Mouse (Mus musculus): ENCODE data around the gene Neu3. TPM values are rescaled to one million over a fixed set of nuclear protein-coding genes. Genes with fewer than 3 reads are reported as not detected.

Gene Neu3
- polyA plus RNA-seq, 1 experiment = 0.52 TPM

DNA sequence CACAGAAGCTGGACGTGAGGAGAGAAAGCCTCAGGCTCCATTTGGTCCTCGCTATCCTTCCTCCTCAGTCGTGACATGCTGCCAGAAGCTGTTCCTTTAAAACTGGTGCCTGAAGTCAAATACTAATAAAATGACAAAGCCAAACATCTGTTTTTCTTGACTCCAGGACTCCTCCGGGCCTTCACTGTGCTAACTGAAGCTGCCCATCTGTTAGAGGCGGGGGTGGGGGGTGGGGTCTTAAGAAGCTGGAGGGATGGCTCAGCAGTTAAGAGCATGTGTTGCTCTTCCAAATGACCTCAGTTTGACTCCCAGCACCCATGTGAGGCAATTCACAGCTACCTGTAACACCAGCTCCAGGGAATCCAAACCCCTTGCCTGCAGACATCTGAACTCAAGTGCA is 39.7 kb downstream of the Neu3 start:
- no peak overlapping the region for H3K27ac ChIP-seq (replicated peaks; ENCODE audit: low read depth, low read length)
- no peak overlapping the region for H3K4me3 ChIP-seq (ENCODE audit: insufficient read depth, low read depth, low read length)
- no peaks in the 10 kb centered on the region for H3K4me1 ChIP-seq (ENCODE audit: control insufficient read depth, insufficient read depth, insufficient read length, low read length)

DNA sequence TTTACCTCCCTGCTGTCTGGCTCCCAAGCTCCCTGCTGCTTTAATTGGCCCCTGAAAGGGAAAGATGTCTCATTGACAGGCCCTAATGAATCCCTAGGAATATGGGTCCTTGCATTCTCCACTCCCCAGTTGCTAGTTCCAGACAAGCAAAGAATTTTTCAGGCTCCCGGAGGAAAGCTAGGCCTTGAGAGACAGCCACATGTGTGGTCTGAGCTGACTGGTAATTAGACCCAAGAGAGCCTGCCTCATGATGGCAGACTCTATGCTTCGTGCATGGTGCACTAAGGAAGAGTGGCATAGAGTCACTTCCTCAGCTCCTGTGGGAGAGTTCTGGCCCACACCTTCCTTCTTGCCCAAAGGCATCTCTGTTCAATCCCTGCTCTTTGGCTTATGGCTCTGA is 40.3 kb downstream of the Neu3 start:
- Histone ChIP-seq H3K4me1 (ENCODE audit: control insufficient read depth, insufficient read depth, insufficient read length, low read length) (no peaks in the 10 kb centered on the region), H3K4me3 (ENCODE audit: insufficient read depth, low read depth, low read length) (no peak overlapping the region), H3K27ac (replicated peaks; ENCODE audit: low read depth, low read length) (no peak overlapping the region)

DNA sequence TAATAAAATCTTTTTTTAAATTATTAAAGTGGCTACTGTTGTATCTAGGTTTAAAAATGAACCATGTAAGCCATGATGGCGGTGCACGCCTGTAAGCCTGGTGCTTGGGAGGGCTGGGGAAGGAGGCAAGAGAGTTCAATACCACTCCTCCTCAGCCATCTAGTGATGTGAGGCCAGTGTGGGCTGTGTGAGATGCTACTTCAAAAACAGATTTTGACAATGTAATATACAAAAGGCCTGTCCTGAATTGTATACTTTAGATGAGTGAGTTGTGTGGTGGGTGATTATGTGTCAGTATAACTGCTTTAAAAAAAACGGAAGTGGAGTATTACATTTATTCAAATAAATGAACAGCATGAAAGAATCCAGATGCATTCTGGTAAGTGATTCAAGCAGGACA is 41.4 kb downstream of the Neu3 start:
- no peak overlapping the region for H3K27ac ChIP-seq (replicated peaks; ENCODE audit: low read depth, low read length)
- no peak overlapping the region for H3K4me3 ChIP-seq (ENCODE audit: insufficient read depth, low read depth, low read length)
- no peaks in the 10 kb centered on the region for H3K4me1 ChIP-seq (ENCODE audit: control insufficient read depth, insufficient read depth, insufficient read length, low read length)

DNA sequence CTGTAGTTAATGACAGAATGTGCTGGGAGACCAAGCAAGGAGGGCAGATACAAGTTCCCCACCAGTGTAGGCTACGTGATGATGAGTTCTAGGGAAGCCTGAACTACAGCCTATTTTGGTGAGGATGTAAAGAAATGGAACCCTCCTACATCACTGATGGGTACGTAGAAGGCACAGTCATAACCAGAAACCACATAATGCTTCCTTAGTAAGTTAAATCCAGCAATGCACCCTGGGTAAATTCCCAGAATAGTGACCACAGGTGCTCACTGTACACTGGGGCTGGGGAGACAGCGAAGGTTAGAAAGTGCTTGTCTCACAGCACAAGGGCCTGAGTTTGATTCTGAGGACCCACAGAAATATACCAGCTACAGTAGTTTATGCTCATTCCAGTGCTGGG is 42.7 kb downstream of the Neu3 start:
- Histone ChIP-seq H3K27ac (replicated peaks; ENCODE audit: low read depth, low read length) (no peak overlapping the region), H3K4me3 (ENCODE audit: insufficient read depth, low read depth, low read length) (no peak overlapping the region), H3K4me1 (ENCODE audit: control insufficient read depth, insufficient read depth, insufficient read length, low read length) (no peaks in the 10 kb centered on the region)

DNA sequence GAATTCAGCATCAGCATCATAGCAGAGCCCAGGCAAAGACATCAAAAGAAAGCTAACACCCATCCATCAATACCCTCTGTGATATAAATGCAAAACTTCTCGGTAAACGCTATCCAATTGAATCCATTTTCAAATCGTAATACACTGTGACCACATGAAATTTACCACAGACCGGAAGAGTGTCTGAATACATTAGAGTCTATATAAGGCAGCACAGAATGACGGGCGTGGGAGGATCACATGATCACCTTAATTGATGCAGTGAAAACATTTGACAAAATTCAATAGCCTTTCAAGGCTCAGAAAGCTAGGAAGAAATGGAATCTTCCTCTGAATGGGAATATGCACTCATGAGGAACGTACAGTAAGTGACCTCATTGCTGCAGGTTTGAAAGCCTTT is 44.8 kb downstream of the Neu3 start:
- H3K27ac ChIP-seq (replicated peaks; ENCODE audit: low read depth, low read length) = no peak overlapping the region
- H3K4me3 ChIP-seq (ENCODE audit: insufficient read depth, low read depth, low read length) = no peak overlapping the region
- no peaks in the 10 kb centered on the region for H3K4me1 ChIP-seq (ENCODE audit: control insufficient read depth, insufficient read depth, insufficient read length, low read length)

DNA sequence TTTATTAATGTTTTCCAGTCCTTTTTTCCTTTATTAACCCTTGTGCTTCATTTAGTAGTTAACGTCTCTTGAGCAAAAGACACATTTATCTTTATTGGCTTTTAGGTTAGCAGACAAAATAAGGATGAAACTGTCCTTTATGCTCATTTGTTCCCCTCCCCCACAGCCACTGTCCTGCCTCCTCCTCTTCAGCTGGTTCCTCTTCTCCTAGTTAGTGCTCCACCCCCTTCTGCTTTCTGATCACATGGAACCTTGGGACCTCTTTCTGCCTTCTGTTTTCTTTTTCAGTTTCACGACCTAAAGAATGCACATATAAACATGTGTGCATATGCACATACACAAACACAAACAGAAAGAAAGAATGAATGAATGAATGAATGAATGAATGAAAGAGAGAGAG is 46.3 kb downstream of the Neu3 start:
- H3K4me1 ChIP-seq (ENCODE audit: control insufficient read depth, insufficient read depth, insufficient read length, low read length) = no peaks in the 10 kb centered on the region
- no peak overlapping the region for H3K4me3 ChIP-seq (ENCODE audit: insufficient read depth, low read depth, low read length)
- no peak overlapping the region for H3K27ac ChIP-seq (replicated peaks; ENCODE audit: low read depth, low read length)

DNA sequence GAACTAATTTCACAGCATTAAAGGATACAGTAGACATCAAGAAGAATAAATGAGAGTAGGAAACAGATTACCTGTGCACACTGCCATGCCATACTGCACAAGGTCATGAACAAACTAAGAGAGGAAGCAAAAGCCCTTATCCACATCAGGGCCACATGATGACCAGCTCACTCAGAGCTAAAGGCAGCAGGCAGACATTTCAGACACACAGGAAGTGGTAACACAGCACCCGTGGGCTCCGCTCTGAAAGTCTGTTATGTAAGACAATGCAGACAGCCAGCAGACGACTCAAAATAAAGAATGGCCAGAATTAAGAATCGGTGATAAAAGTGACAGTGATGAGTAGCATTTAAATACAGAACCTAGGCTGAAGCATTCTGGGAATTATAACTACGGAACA is 46.8 kb downstream of the Neu3 start:
- no peak overlapping the region for H3K4me3 ChIP-seq (ENCODE audit: insufficient read depth, low read depth, low read length)
- H3K27ac ChIP-seq (replicated peaks; ENCODE audit: low read depth, low read length) = no peak overlapping the region
- no peaks in the 10 kb centered on the region for H3K4me1 ChIP-seq (ENCODE audit: control insufficient read depth, insufficient read depth, insufficient read length, low read length)

DNA sequence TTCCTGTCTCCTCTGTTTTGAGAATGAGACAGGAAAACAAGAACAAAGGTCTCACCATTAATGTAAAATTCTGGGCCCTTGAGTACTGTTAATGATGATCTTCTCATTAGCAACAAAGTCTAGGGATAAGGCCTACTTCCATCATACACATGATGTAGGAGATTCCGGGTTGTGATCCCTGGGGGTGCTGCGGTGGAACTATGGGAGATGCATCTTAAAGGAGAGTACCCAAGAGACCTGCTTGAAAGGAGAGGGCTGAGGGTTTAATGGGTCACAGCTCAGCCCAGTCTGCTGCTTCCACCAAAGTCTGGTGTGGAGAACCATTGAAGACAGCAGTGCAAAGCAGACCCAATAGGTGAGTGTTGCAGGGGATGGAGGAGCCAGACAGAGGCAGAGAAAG is 65.0 kb downstream of the Neu3 start, which contains the start of gene Olfr521:
Olfr521 (plus strand) TSS at position 301 of the 400 bp plus-strand sequence.
- no peaks in the 10 kb centered on the region for H3K4me1 ChIP-seq (ENCODE audit: control insufficient read depth, insufficient read depth, insufficient read length, low read length)
- H3K4me3 ChIP-seq (ENCODE audit: insufficient read depth, low read depth, low read length) = no peak within 1 kb of the TSS
- no peak within 1 kb of the TSS for H3K27ac ChIP-seq (replicated peaks; ENCODE audit: low read depth, low read length)

Other genes starting within 250 kb of the Neu3 start
- gene Tpbgl, start 201.3 kb downstream of the Neu3 start, polyA plus RNA-seq (2012; ENCODE audit: insufficient read depth, insufficient read length, missing spikeins) = 4.5 TPM in 2 replicates
- 8.4 and 9.7 TPM in 2 replicates for gene Slco2b1, start 117.1 kb downstream of the Neu3 start, polyA plus RNA-seq (2012; ENCODE audit: insufficient read depth, insufficient read length, missing spikeins)
- gene Olfr520, start 98.1 kb downstream of the Neu3 start, polyA plus RNA-seq (2012; ENCODE audit: insufficient read depth, insufficient read length, missing spikeins) = not detected in 2 replicates
- gene Olfr521, start 64.9 kb downstream of the Neu3 start, polyA plus RNA-seq (2012; ENCODE audit: insufficient read depth, insufficient read length, missing spikeins) = not detected in 2 replicates
- gene Xrra1, start 30.7 kb upstream of the Neu3 start, polyA plus RNA-seq (2012; ENCODE audit: insufficient read depth, insufficient read length, missing spikeins) = not detected in 2 replicates
- gene Spcs2, start 35.0 kb upstream of the Neu3 start, polyA plus RNA-seq (2012; ENCODE audit: insufficient read depth, insufficient read length, missing spikeins) = 50.0 and 69.2 TPM in 2 replicates
- gene Rnf169, start 152.0 kb upstream of the Neu3 start, polyA plus RNA-seq (2012; ENCODE audit: insufficient read depth, insufficient read length, missing spikeins) = 1.8 and 3.3 TPM in 2 replicates
- not detected in 2 replicates for gene Chrdl2, start 177.8 kb upstream of the Neu3 start, polyA plus RNA-seq (2012; ENCODE audit: insufficient read depth, insufficient read length, missing spikeins)